Mouse (Mus musculus): ENCODE measurements around the gene Aox2. TPM values are rescaled to one million over a fixed set of nuclear protein-coding genes. Genes with fewer than 3 reads are reported as not detected.

The Aox2 gene
- polyA plus RNA-seq, 2 experiments, result 0.01 TPM; not detected in 1

DNA sequence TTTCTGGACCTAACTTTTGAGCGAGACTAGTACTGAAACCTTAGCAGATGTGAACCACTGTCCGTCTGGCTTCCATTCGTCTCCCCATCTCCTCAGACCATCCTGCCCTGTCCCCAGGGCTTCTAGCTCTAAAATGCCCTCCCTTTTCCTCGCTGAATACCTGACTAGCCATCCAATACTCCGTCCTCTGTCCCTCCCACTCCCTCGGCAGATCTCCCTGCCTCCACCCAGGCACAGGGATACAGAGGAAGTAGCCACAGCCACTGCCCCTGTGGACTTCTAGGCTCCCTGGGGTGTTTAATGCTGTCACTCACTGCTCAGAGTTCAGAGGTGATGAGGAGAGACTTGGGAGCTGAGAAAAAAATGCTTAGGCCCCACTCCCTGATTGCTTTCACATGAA, 23.9 kb downstream of the Aox2 start:
- WGBS (ENCODE audit: insufficient replicate concordance), result 51% methylated on average over 6 of the region's 6 CpGs

GRCm38 (mm10) chr1:58303009-58303408, 24.9 kb downstream of the Aox2 start:
- Histone ChIP-seq H3K27ac (no peak overlapping the region), H3K4me3 (ENCODE audit: insufficient read depth in 1 of 2, low read depth in 2 of 2, low read length in 2 of 2) (no peak overlapping the region), H3K27me3 (ENCODE audit: control insufficient read depth, insufficient read depth, low read length) (no peaks in the 10 kb centered on the region), H3K36me3 (replicated peaks; ENCODE audit: control insufficient read depth, insufficient read depth, low read depth) (no peaks in the 10 kb centered on the region), H3K9me3 (ENCODE audit: control insufficient read depth, low read length) (no peaks in the 10 kb centered on the region), H3K4me1 (replicated peaks; ENCODE audit: control insufficient read depth in 2 of 2, insufficient read depth in 2 of 2, low read length in 1 of 2) (no peaks in the 10 kb centered on the region; a peak in 1 of 4 replicates), H3K4me2 (ENCODE audit: low read depth) (no peak overlapping the region), H3K9ac (replicated peaks) (no peak overlapping the region)
- no peak for DNase-seq (ENCODE audit: low read depth in 3 of 3, low spot score in 3 of 3)
- 66% methylated on average over 6 of the region's 6 CpGs for WGBS (ENCODE audit: insufficient replicate concordance)
- TF ChIP-seq EP300 (IDR thresholded peaks at IDR 0.05; ENCODE audit: low read depth) (no peak), CTCF (IDR thresholded peaks at IDR 0.05; ENCODE audit: low read depth) (no peak)
- no peak for ATAC-seq (ENCODE audit: insufficient read depth)

More for the DNA sequence above, 23.9 kb downstream of the Aox2 start:
- no peak for ATAC-seq (ENCODE audit: insufficient read depth)
- Histone ChIP-seq H3K36me3 (replicated peaks; ENCODE audit: control insufficient read depth, insufficient read depth, low read depth) (no peaks in the 10 kb centered on the region), H3K27me3 (ENCODE audit: control insufficient read depth, insufficient read depth, low read length) (no peaks in the 10 kb centered on the region), H3K9me3 (ENCODE audit: control insufficient read depth, low read length) (no peaks in the 10 kb centered on the region), H3K4me3 (ENCODE audit: insufficient read depth in 1 of 2, low read depth in 2 of 2, low read length in 2 of 2) (no peak overlapping the region), H3K4me2 (ENCODE audit: low read depth) (no peak overlapping the region), H3K9ac (replicated peaks) (no peak overlapping the region), H3K27ac (no peak overlapping the region), H3K4me1 (replicated peaks; ENCODE audit: control insufficient read depth in 2 of 2, insufficient read depth in 2 of 2, low read length in 1 of 2) (no peaks in the 10 kb centered on the region; a peak in 1 of 4 replicates)
- no peak for DNase-seq (ENCODE audit: low read depth in 3 of 3, low spot score in 3 of 3)
- TF ChIP-seq EP300 (IDR thresholded peaks at IDR 0.05; ENCODE audit: low read depth) (no peak), CTCF (IDR thresholded peaks at IDR 0.05; ENCODE audit: low read depth) (no peak)

- WGBS (ENCODE audit: insufficient replicate concordance), result 33% methylated on average over 4 of the region's 4 CpGs
- Histone ChIP-seq H3K4me3 (ENCODE audit: insufficient read depth in 1 of 2, low read depth in 2 of 2, low read length in 2 of 2) (no peak overlapping the region), H3K9ac (replicated peaks) (no peak overlapping the region), H3K4me2 (ENCODE audit: low read depth) (no peak overlapping the region), H3K36me3 (replicated peaks; ENCODE audit: control insufficient read depth, insufficient read depth, low read depth) (no peaks in the 10 kb centered on the region), H3K27me3 (ENCODE audit: control insufficient read depth, insufficient read depth, low read length) (no peaks in the 10 kb centered on the region), H3K27ac (no peak overlapping the region), H3K4me1 (replicated peaks; ENCODE audit: control insufficient read depth in 2 of 2, insufficient read depth in 2 of 2, low read length in 1 of 2) (no peaks in the 10 kb centered on the region; a peak in 1 of 4 replicates), H3K9me3 (ENCODE audit: control insufficient read depth, low read length) (no peaks in the 10 kb centered on the region)
- TF ChIP-seq CTCF (IDR thresholded peaks at IDR 0.05; ENCODE audit: low read depth), result no peak
- no peak for TF ChIP-seq EP300 (IDR thresholded peaks at IDR 0.05; ENCODE audit: low read depth)
- DNase-seq (ENCODE audit: low read depth in 3 of 3, low spot score in 3 of 3) (no peak), ATAC-seq (ENCODE audit: insufficient read depth) (no peak)
Observed at GRCm38 (mm10) chr1:58303726-58304125, 25.6 kb downstream of the Aox2 start.

DNA sequence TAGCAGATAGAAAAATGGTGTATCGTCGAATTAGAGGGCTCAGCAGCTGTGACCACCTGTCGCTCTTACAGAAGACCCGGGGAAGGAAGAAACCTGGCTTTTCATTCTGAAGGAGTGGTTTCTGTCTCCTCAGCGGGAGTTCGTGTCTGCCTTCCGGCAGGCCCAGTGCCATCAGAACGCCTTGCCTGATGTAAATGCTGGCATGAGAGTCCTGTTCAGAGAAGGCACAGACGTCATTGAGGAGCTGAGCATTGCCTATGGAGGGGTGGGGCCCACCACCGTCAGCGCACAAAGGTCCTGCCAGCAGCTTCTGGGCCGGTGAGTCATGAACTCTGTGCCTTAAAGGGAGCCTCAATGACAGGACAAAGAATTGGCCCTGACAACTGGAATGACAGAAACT, 26.2 kb downstream of the Aox2 start:
- no peaks in the 10 kb centered on the region for H3K9me3 ChIP-seq (ENCODE audit: control insufficient read depth, low read length)
- no peak overlapping the region for H3K4me2 ChIP-seq (ENCODE audit: low read depth)
- no peak overlapping the region for H3K4me3 ChIP-seq (ENCODE audit: insufficient read depth in 1 of 2, low read depth in 2 of 2, low read length in 2 of 2)
- DNase-seq (ENCODE audit: low read depth in 3 of 3, low spot score in 3 of 3), result no peak
- TF ChIP-seq EP300 (IDR thresholded peaks at IDR 0.05; ENCODE audit: low read depth), result no peak
- no peak for TF ChIP-seq CTCF (IDR thresholded peaks at IDR 0.05; ENCODE audit: low read depth)
- no peak overlapping the region for H3K27ac ChIP-seq
- no peaks in the 10 kb centered on the region for H3K36me3 ChIP-seq (replicated peaks; ENCODE audit: control insufficient read depth, insufficient read depth, low read depth)
- H3K9ac ChIP-seq (replicated peaks), result no peak overlapping the region
- WGBS (ENCODE audit: insufficient replicate concordance), result 59% methylated on average over 12 of the region's 12 CpGs
- no peaks in the 10 kb centered on the region; a peak in 1 of 4 replicates for H3K4me1 ChIP-seq (replicated peaks; ENCODE audit: control insufficient read depth in 2 of 2, insufficient read depth in 2 of 2, low read length in 1 of 2)
- ATAC-seq (ENCODE audit: insufficient read depth), result no peak
- H3K27me3 ChIP-seq (ENCODE audit: control insufficient read depth, insufficient read depth, low read length), result no peaks in the 10 kb centered on the region

GRCm38 (mm10) chr1:58307181-58307580, 29.1 kb downstream of the Aox2 start:
- H3K27ac ChIP-seq, result no peak overlapping the region
- 72% methylated on average over 8 of the region's 8 CpGs for WGBS (ENCODE audit: insufficient replicate concordance)
- H3K4me3 ChIP-seq (ENCODE audit: insufficient read depth in 1 of 2, low read depth in 2 of 2, low read length in 2 of 2), result no peak overlapping the region
- TF ChIP-seq CTCF (IDR thresholded peaks at IDR 0.05; ENCODE audit: low read depth) (no peak), EP300 (IDR thresholded peaks at IDR 0.05; ENCODE audit: low read depth) (no peak)
- H3K27me3 ChIP-seq (ENCODE audit: control insufficient read depth, insufficient read depth, low read length), result no peaks in the 10 kb centered on the region
- H3K9ac ChIP-seq (replicated peaks), result no peak overlapping the region
- H3K36me3 ChIP-seq (replicated peaks; ENCODE audit: control insufficient read depth, insufficient read depth, low read depth), result no peaks in the 10 kb centered on the region
- DNase-seq (ENCODE audit: low read depth in 3 of 3, low spot score in 3 of 3), result no peak
- no peak for ATAC-seq (ENCODE audit: insufficient read depth)
- no peaks in the 10 kb centered on the region; a peak in 1 of 4 replicates for H3K4me1 ChIP-seq (replicated peaks; ENCODE audit: control insufficient read depth in 2 of 2, insufficient read depth in 2 of 2, low read length in 1 of 2)
- H3K4me2 ChIP-seq (ENCODE audit: low read depth), result no peak overlapping the region
- H3K9me3 ChIP-seq (ENCODE audit: control insufficient read depth, low read length), result no peaks in the 10 kb centered on the region
